Mouse (Mus musculus): ENCODE measurements around the gene Pth1r.

GRCm38 (mm10) chr9:110753773-110754172 is 6.8 kb upstream of the Pth1r start:
- TF ChIP-seq CTCF (IDR thresholded peaks at IDR 0.05; ENCODE audit: extremely low read depth, insufficient read depth, low read length), result no peak
- no peak for TF ChIP-seq POLR2A (IDR thresholded peaks at IDR 0.05; ENCODE audit: extremely low read depth, insufficient read depth, low read length)

Measured in cortical plate, adult 2 months (tissue).